Mouse (Mus musculus) hindbrain, embryonic 10.5 days (tissue): ENCODE results near the gene Zbtb7b. TPM values are rescaled to one million over a fixed set of nuclear protein-coding genes. Genes with fewer than 3 reads are reported as not detected.

Experiments
- DNase-seq: peaks from one replicate; pipeline ENCODE4 v3.0.0-alpha.2; 2017; ENCODE audit warnings: low spot score
- H3K27ac ChIP-seq: fragments of 300-500 bp; sonication (generic); 2 replicates; pipeline ENCODE4 v1.5.1; 2016; ENCODE audit warnings: mild to moderate bottlenecking, moderate library complexity
- H3K27me3 ChIP-seq: fragments of 300-500 bp; sonication (generic); 2 replicates; pipeline ENCODE4 v1.6.1; 2016; ENCODE audit warnings: mild to moderate bottlenecking; ENCODE audit not compliant: poor library complexity, insufficient read depth, severe bottlenecking
- H3K36me3 ChIP-seq: fragments of 300-500 bp; sonication (generic); 2 replicates; pipeline ENCODE4 v1.6.1; 2016; ENCODE audit warnings: mild to moderate bottlenecking, moderate library complexity
- H3K4me1 ChIP-seq: fragments of 300-500 bp; sonication (generic); replicated peaks from 2 replicates; pipeline ENCODE4 v1.6.1; 2016; ENCODE audit warnings: mild to moderate bottlenecking
- H3K4me3 ChIP-seq: fragments of 300-500 bp; sonication (generic); 2 replicates; pipeline ENCODE4 v1.5.1; 2016; ENCODE audit warnings: mild to moderate bottlenecking, moderate library complexity
- H3K9me3 ChIP-seq: fragments of 300-500 bp; sonication (generic); 2 replicates; pipeline ENCODE4 v1.6.1; 2016; ENCODE audit warnings: mild to moderate bottlenecking, moderate library complexity
- WGBS: fragments of 180-500 bp; shearing (Covaris S2); methylation state at CpG from one replicate; pipeline ENCODE4 v1.1.7; 2016; 5-methylcytosine and 5-hydroxymethylcytosine counted together
- polyA plus RNA-seq: library from polyadenylated mRNA; unstranded; fragments of >200 nt; fragmentation: Nextera tagmentation; extraction: Ambion mirVana; gene quantifications from 2 replicates; pipeline ENCODE4 v1.2.1, GENCODE M21; 2016

Gene Zbtb7b
- polyA plus RNA-seq, 1 experiment from 2014 or later, result 0.73 TPM

- peaks cover 63% of the 10 kb centered on the region for H3K36me3 ChIP-seq
- peak within 1 kb of the TSS; percentile 66 for H3K4me3 ChIP-seq
- WGBS, result 6% methylated on average over 28 of the region's 28 CpGs
- H3K4me1 ChIP-seq, result peaks cover 28% of the 10 kb centered on the region
- no peaks in the 10 kb centered on the region for H3K27me3 ChIP-seq
- no peaks in the 10 kb centered on the region for H3K9me3 ChIP-seq
- peak within 1 kb of the TSS; percentile 83 for H3K27ac ChIP-seq
- DNase-seq, result peak; percentile 97
These were observed 17.2 kb upstream of the Zbtb7b start, which contains the start of gene Flad1 for GRCm38 (mm10) chr3:89411490-89412393. Gene Flad1 (minus strand): TSS chr3:89411870.

GRCm38 (mm10) chr3:89410864-89411263, 16.3 kb upstream of the Zbtb7b start:
- H3K27me3 ChIP-seq, result no peaks in the 10 kb centered on the region
- peaks cover 21% of the 10 kb centered on the region for H3K4me1 ChIP-seq
- no peaks in the 10 kb centered on the region for H3K9me3 ChIP-seq
- H3K4me3 ChIP-seq, result peak overlapping the region; percentile 66
- H3K27ac ChIP-seq, result peak overlapping the region; percentile 83
- H3K36me3 ChIP-seq, result peaks cover 57% of the 10 kb centered on the region
- no peak for DNase-seq
- WGBS, result 81% methylated on average over 10 of the region's 10 CpGs

- WGBS, result 90% methylated on average over 3 of the region's 3 CpGs
- Histone ChIP-seq H3K4me3 (no peak overlapping the region), H3K27me3 (no peaks in the 10 kb centered on the region), H3K4me1 (peaks cover 21% of the 10 kb centered on the region), H3K36me3 (peaks cover 57% of the 10 kb centered on the region), H3K9me3 (no peaks in the 10 kb centered on the region), H3K27ac (no peak overlapping the region)
- no peak for DNase-seq
These were observed 15.1 kb upstream of the Zbtb7b start for GRCm38 (mm10) chr3:89409701-89410100.

- WGBS, result 58% methylated on average over 16 of the region's 16 CpGs
- no peak overlapping the region for H3K4me3 ChIP-seq
- peaks cover 55% of the 10 kb centered on the region for H3K36me3 ChIP-seq
- H3K4me1 ChIP-seq, result peaks cover 21% of the 10 kb centered on the region
- H3K9me3 ChIP-seq, result no peaks in the 10 kb centered on the region
- no peak for DNase-seq
- H3K27me3 ChIP-seq, result no peaks in the 10 kb centered on the region
- no peak overlapping the region for H3K27ac ChIP-seq
These were observed 13.9 kb upstream of the Zbtb7b start for GRCm38 (mm10) chr3:89408448-89408847.

- Histone ChIP-seq H3K4me3 (no peak overlapping the region), H3K9me3 (no peaks in the 10 kb centered on the region), H3K27me3 (no peaks in the 10 kb centered on the region), H3K27ac (no peak overlapping the region), H3K36me3 (peaks cover 63% of the 10 kb centered on the region), H3K4me1 (peaks cover 17% of the 10 kb centered on the region)
- no peak for DNase-seq
- WGBS, result 92% methylated on average over 6 of the region's 6 CpGs
These were observed 12.3 kb upstream of the Zbtb7b start for GRCm38 (mm10) chr3:89406887-89407286.

- no peak within 1 kb of the TSS for H3K27ac ChIP-seq
- DNase-seq, result no peak
- 68% methylated on average over 5 of the region's 5 CpGs for WGBS
- no peaks in the 10 kb centered on the region for H3K27me3 ChIP-seq
- no peak within 1 kb of the TSS for H3K4me3 ChIP-seq
- no peaks in the 10 kb centered on the region for H3K4me1 ChIP-seq
- H3K36me3 ChIP-seq, result peaks cover 66% of the 10 kb centered on the region
- no peaks in the 10 kb centered on the region for H3K9me3 ChIP-seq
These were observed 8.1 kb upstream of the Zbtb7b start, which contains the start of gene Lenep for GRCm38 (mm10) chr3:89402693-89403092. Gene Lenep (minus strand): TSS chr3:89402793.

- DNase-seq, result no peak
- H3K27ac ChIP-seq, result no peak overlapping the region
- H3K9me3 ChIP-seq, result no peaks in the 10 kb centered on the region
- no peak overlapping the region for H3K4me3 ChIP-seq
- WGBS, result 91% methylated on average over 7 of the region's 7 CpGs
- peaks cover 6% of the 10 kb centered on the region for H3K4me1 ChIP-seq
- H3K36me3 ChIP-seq, result peaks cover 56% of the 10 kb centered on the region
- no peaks in the 10 kb centered on the region for H3K27me3 ChIP-seq
These were observed 6.8 kb upstream of the Zbtb7b start for GRCm38 (mm10) chr3:89401329-89401728.

GRCm38 (mm10) chr3:89396654-89397005, 2.1 kb upstream of the Zbtb7b start:
- Histone ChIP-seq H3K27me3 (peaks cover 25% of the 10 kb centered on the region), H3K4me1 (peaks cover 53% of the 10 kb centered on the region), H3K9me3 (no peaks in the 10 kb centered on the region), H3K4me3 (peak overlapping the region; percentile 77), H3K27ac (peak overlapping the region; percentile 82), H3K36me3 (peaks cover 16% of the 10 kb centered on the region; the same call in 1 of the 2 replicates)
- DNase-seq, result no peak
- WGBS, result 2% methylated on average over 4 of the region's 4 CpGs

- peak overlapping the region; percentile 77 for H3K4me3 ChIP-seq
- H3K27me3 ChIP-seq, result peaks cover 30% of the 10 kb centered on the region
- H3K27ac ChIP-seq, result peak overlapping the region; percentile 82
- no peaks in the 10 kb centered on the region for H3K9me3 ChIP-seq
- H3K36me3 ChIP-seq, result peaks cover 10% of the 10 kb centered on the region; the same call in 1 of the 2 replicates
- DNase-seq, result peak; percentile 78
- under 1% methylated on average over 44 of the region's 44 CpGs for WGBS
- H3K4me1 ChIP-seq, result peaks cover 59% of the 10 kb centered on the region
These were observed 1.5 kb upstream of the Zbtb7b start for GRCm38 (mm10) chr3:89395806-89396653.

- no peak for DNase-seq
- Histone ChIP-seq H3K36me3 (0 out of 2 replicates have a peak, but pooled peaks cover 7% of the 10 kb centered on the region), H3K4me1 (peaks cover 66% of the 10 kb centered on the region), H3K9me3 (no peaks in the 10 kb centered on the region), H3K4me3 (peak overlapping the region; percentile 77), H3K27ac (peak overlapping the region; percentile 90), H3K27me3 (peaks cover 36% of the 10 kb centered on the region)
- WGBS, result 2% methylated on average over 10 of the region's 10 CpGs
These were observed 836 bp upstream of the Zbtb7b start for GRCm38 (mm10) chr3:89395419-89395805.

- peaks cover 71% of the 10 kb centered on the region for H3K4me1 ChIP-seq
- peaks cover 41% of the 10 kb centered on the region for H3K27me3 ChIP-seq
- peak overlapping the region; percentile 90 for H3K27ac ChIP-seq
- DNase-seq, result peak; percentile 90
- peak overlapping the region; percentile 77 for H3K4me3 ChIP-seq
- 0 out of 2 replicates have a peak, but pooled peaks cover 3% of the 10 kb centered on the region for H3K36me3 ChIP-seq
- H3K9me3 ChIP-seq, result no peaks in the 10 kb centered on the region
- WGBS, result under 1% methylated on average over 12 of the region's 12 CpGs
These were observed 299 bp upstream of the Zbtb7b start for GRCm38 (mm10) chr3:89394894-89395256.

GRCm38 (mm10) chr3:89393605-89394004, 971 bp downstream of the Zbtb7b start:
- Histone ChIP-seq H3K36me3 (no peaks in the 10 kb centered on the region), H3K4me3 (peak overlapping the region; percentile 77), H3K9me3 (no peaks in the 10 kb centered on the region), H3K27ac (peak overlapping the region; percentile 90), H3K4me1 (peaks cover 73% of the 10 kb centered on the region), H3K27me3 (peaks cover 42% of the 10 kb centered on the region)
- under 1% methylated on average over 15 of the region's 15 CpGs for WGBS
- peak; percentile 98 for DNase-seq
